Mouse (Mus musculus): ENCODE measurements around the gene Ppm1n. TPM values are rescaled to one million over a fixed set of nuclear protein-coding genes. Genes with fewer than 3 reads are reported as not detected.

Ppm1n gene
- polyA plus RNA-seq (2012; fragmentation: generic; extraction: Trizol): 0.05 TPM
- long read RNA-seq, experiment 1: 0 reads
- long read RNA-seq, experiment 2: 0 reads

DNA sequence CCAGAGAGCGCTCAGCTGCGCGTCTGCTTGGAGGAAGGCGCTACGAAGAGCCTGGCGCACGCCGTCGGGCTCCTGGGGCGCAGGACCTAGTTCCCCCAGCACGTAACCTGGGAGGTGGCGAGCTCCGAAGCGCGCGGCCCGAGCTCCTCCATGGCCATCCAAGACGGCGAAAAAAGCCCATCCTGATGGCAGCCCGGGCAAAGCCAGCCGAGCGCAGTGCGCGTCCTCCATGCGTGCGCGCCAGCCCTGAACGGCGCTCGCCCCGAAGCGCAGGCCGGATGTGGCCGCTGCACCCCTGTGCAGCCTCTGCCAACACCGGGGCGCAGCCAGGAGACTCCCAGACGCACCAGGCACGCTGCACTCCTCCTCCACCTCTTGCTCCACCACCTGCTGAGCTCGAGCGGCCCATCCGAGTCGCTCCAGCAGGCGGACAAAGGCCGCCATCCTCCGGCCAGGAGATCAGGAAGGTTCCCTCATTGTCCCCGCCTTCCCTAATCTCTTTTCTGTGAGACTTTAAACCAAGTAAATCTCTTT, at the start of gene Ppm1n:
Gene Ppm1n, minus strand, starts transcription at position 484 of the 534 bp plus-strand sequence.
- H3K79me3 ChIP-seq (ENCODE audit: low read depth): no peaks in the 10 kb centered on the region
- H3K36me3 ChIP-seq (ENCODE audit: control insufficient read depth, insufficient read depth): no peaks in the 10 kb centered on the region
- TF ChIP-seq USF1 (IDR thresholded peaks at IDR 0.05; ENCODE audit: low read depth) (no peak), CTCF (IDR thresholded peaks at IDR 0.05; ENCODE audit: control insufficient read depth, insufficient read depth, insufficient read length) (no peak), MAX (IDR thresholded peaks at IDR 0.05) (no peak), FOSL1 (IDR thresholded peaks at IDR 0.05; ENCODE audit: insufficient read depth, low read length, poor library complexity, severe bottlenecking) (no peak), MYOG (IDR thresholded peaks at IDR 0.05; ENCODE audit: control insufficient read depth, extremely low read depth, insufficient read length) (no peak), MYOD1 (IDR thresholded peaks at IDR 0.05; ENCODE audit: control insufficient read depth, insufficient read length, low read depth) (no peak), CEBPB (IDR thresholded peaks at IDR 0.05; ENCODE audit: low read depth) (no peak)
- H3K79me2 ChIP-seq (ENCODE audit: control insufficient read depth, insufficient read depth): no peaks in the 10 kb centered on the region
- no peak within 1 kb of the TSS for H3K4me3 ChIP-seq (ENCODE audit: insufficient read depth, poor library complexity, severe bottlenecking)
- no peak within 1 kb of the TSS for H3ac ChIP-seq (ENCODE audit: control insufficient read depth, insufficient read length, low read depth)
- H3K27me3 ChIP-seq (ENCODE audit: control insufficient read depth, insufficient read depth, insufficient read length): peaks cover 21% of the 10 kb centered on the region

GRCm38 (mm10) chr7:19328425-19328824, 48.6 kb upstream of the Ppm1n start:
- Histone ChIP-seq H3K4me3 (ENCODE audit: insufficient read depth, poor library complexity, severe bottlenecking) (no peak overlapping the region), H3K36me3 (ENCODE audit: control insufficient read depth, insufficient read depth) (no peaks in the 10 kb centered on the region), H3ac (ENCODE audit: control insufficient read depth, insufficient read length, low read depth) (no peak overlapping the region), H3K79me2 (ENCODE audit: control insufficient read depth, insufficient read depth) (peaks cover 2% of the 10 kb centered on the region), H3K27me3 (ENCODE audit: control insufficient read depth, insufficient read depth, insufficient read length) (no peaks in the 10 kb centered on the region), H3K79me3 (ENCODE audit: low read depth) (no peaks in the 10 kb centered on the region)
- TF ChIP-seq FOSL1 (IDR thresholded peaks at IDR 0.05; ENCODE audit: insufficient read depth, low read length, poor library complexity, severe bottlenecking) (no peak), MYOG (IDR thresholded peaks at IDR 0.05; ENCODE audit: control insufficient read depth, extremely low read depth, insufficient read length) (no peak), CEBPB (IDR thresholded peaks at IDR 0.05; ENCODE audit: low read depth) (no peak), MYOD1 (IDR thresholded peaks at IDR 0.05; ENCODE audit: control insufficient read depth, insufficient read length, low read depth) (no peak), CTCF (IDR thresholded peaks at IDR 0.05; ENCODE audit: control insufficient read depth, insufficient read depth, insufficient read length) (no peak), USF1 (IDR thresholded peaks at IDR 0.05; ENCODE audit: low read depth) (no peak), MAX (IDR thresholded peaks at IDR 0.05) (no peak)

- H3ac ChIP-seq (ENCODE audit: control insufficient read depth, insufficient read length, low read depth): no peak overlapping the region
- no peaks in the 10 kb centered on the region for H3K27me3 ChIP-seq (ENCODE audit: control insufficient read depth, insufficient read depth, insufficient read length)
- TF ChIP-seq MAX (IDR thresholded peaks at IDR 0.05): no peak
- TF ChIP-seq CEBPB (IDR thresholded peaks at IDR 0.05; ENCODE audit: low read depth): no peak
- H3K79me3 ChIP-seq (ENCODE audit: low read depth): no peaks in the 10 kb centered on the region
- H3K4me3 ChIP-seq (ENCODE audit: insufficient read depth, poor library complexity, severe bottlenecking): peak overlapping the region; percentile 0
- H3K79me2 ChIP-seq (ENCODE audit: control insufficient read depth, insufficient read depth): no peaks in the 10 kb centered on the region
- no peaks in the 10 kb centered on the region for H3K36me3 ChIP-seq (ENCODE audit: control insufficient read depth, insufficient read depth)
Measured at GRCm38 (mm10) chr7:19327782-19328181, 47.9 kb upstream of the Ppm1n start.

GRCm38 (mm10) chr7:19327128-19327527, 47.3 kb upstream of the Ppm1n start:
- TF ChIP-seq MAX (IDR thresholded peaks at IDR 0.05) (no peak), CEBPB (IDR thresholded peaks at IDR 0.05; ENCODE audit: low read depth) (peak; percentile 45)
- Histone ChIP-seq H3K4me3 (ENCODE audit: insufficient read depth, poor library complexity, severe bottlenecking) (no peak overlapping the region), H3K36me3 (ENCODE audit: control insufficient read depth, insufficient read depth) (no peaks in the 10 kb centered on the region), H3K79me3 (ENCODE audit: low read depth) (no peaks in the 10 kb centered on the region), H3K79me2 (ENCODE audit: control insufficient read depth, insufficient read depth) (no peaks in the 10 kb centered on the region), H3ac (ENCODE audit: control insufficient read depth, insufficient read length, low read depth) (peak overlapping the region; percentile 57), H3K27me3 (ENCODE audit: control insufficient read depth, insufficient read depth, insufficient read length) (no peaks in the 10 kb centered on the region)

- H3K4me3 ChIP-seq (ENCODE audit: insufficient read depth, poor library complexity, severe bottlenecking): no peak overlapping the region
- H3ac ChIP-seq (ENCODE audit: control insufficient read depth, insufficient read length, low read depth): peak overlapping the region; percentile 45
- H3K36me3 ChIP-seq (ENCODE audit: control insufficient read depth, insufficient read depth): no peaks in the 10 kb centered on the region
- H3K79me3 ChIP-seq (ENCODE audit: low read depth): no peaks in the 10 kb centered on the region
- H3K27me3 ChIP-seq (ENCODE audit: control insufficient read depth, insufficient read depth, insufficient read length): no peaks in the 10 kb centered on the region
- no peaks in the 10 kb centered on the region for H3K79me2 ChIP-seq (ENCODE audit: control insufficient read depth, insufficient read depth)
- TF ChIP-seq CEBPB (IDR thresholded peaks at IDR 0.05; ENCODE audit: low read depth) (no peak), MYOD1 (IDR thresholded peaks at IDR 0.05; ENCODE audit: control insufficient read depth, insufficient read length, low read depth) (no peak), CTCF (IDR thresholded peaks at IDR 0.05; ENCODE audit: control insufficient read depth, insufficient read depth, insufficient read length) (no peak), MAX (IDR thresholded peaks at IDR 0.05) (no peak), FOSL1 (IDR thresholded peaks at IDR 0.05; ENCODE audit: insufficient read depth, low read length, poor library complexity, severe bottlenecking) (no peak), USF1 (IDR thresholded peaks at IDR 0.05; ENCODE audit: low read depth) (no peak), MYOG (IDR thresholded peaks at IDR 0.05; ENCODE audit: control insufficient read depth, extremely low read depth, insufficient read length) (no peak)
Measured at GRCm38 (mm10) chr7:19326359-19326758, 46.5 kb upstream of the Ppm1n start.

DNA sequence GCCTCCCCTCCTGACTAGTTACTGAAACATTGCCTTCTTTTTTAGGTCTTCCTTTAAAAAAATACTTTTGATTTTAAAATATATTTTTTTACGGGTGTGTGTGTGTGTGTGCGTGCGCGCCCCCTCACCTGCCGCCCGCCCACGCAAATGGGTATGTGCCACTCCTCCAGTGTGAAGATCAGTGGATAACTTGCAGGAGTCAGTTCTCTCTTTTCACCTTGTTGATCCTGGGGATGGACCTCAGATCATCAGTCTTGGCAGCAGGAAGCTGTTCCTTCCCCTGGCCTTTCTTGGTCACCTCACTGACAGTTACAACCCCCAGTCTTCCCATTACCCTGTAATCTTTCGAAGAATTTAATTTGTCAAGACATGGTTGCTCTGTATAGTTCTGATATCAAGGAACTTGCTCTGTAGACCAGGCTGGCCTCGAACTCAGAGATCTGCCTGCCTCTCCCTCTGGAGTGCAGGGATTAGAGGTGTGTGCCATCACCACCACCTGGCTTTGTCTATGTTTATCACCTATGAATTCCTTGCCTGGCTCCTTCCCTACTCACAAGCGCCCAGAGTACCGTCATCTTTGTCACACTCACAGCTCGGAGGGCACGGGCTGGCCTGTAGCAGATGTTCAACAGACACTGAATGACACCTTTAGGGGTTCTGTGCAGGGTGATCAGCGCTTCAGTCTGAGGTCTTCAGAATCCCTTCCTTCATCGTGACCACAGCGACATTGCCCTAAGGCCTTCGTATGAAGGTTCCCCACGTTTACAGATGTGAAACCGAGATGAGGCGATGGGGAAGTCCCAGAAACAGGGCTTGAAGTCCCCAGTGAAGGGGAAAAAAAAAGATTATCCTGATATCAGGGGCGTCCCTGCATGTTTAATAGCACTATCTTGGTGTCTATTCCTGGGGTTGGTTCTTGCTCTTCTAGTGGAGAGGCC, 45.7 kb upstream of the Ppm1n start:
- no peaks in the 10 kb centered on the region for H3K27me3 ChIP-seq (ENCODE audit: control insufficient read depth, insufficient read depth, insufficient read length)
- no peaks in the 10 kb centered on the region for H3K36me3 ChIP-seq (ENCODE audit: control insufficient read depth, insufficient read depth)
- no peak for TF ChIP-seq CTCF (IDR thresholded peaks at IDR 0.05; ENCODE audit: control insufficient read depth, insufficient read depth, insufficient read length)
- no peak for TF ChIP-seq FOSL1 (IDR thresholded peaks at IDR 0.05; ENCODE audit: insufficient read depth, low read length, poor library complexity, severe bottlenecking)
- TF ChIP-seq USF1 (IDR thresholded peaks at IDR 0.05; ENCODE audit: low read depth): no peak
- TF ChIP-seq MYOG (IDR thresholded peaks at IDR 0.05; ENCODE audit: control insufficient read depth, extremely low read depth, insufficient read length): no peak
- no peak for TF ChIP-seq MYOD1 (IDR thresholded peaks at IDR 0.05; ENCODE audit: control insufficient read depth, insufficient read length, low read depth)
- no peak for TF ChIP-seq CEBPB (IDR thresholded peaks at IDR 0.05; ENCODE audit: low read depth)
- TF ChIP-seq MAX (IDR thresholded peaks at IDR 0.05): no peak
- no peaks in the 10 kb centered on the region for H3K79me3 ChIP-seq (ENCODE audit: low read depth)
- H3ac ChIP-seq (ENCODE audit: control insufficient read depth, insufficient read length, low read depth): no peak overlapping the region
- no peak overlapping the region for H3K4me3 ChIP-seq (ENCODE audit: insufficient read depth, poor library complexity, severe bottlenecking)
- H3K79me2 ChIP-seq (ENCODE audit: control insufficient read depth, insufficient read depth): no peaks in the 10 kb centered on the region

Data from C2C12 (cell line).